Mouse (Mus musculus): ENCODE measurements around the gene Pfkfb2.

DNA sequence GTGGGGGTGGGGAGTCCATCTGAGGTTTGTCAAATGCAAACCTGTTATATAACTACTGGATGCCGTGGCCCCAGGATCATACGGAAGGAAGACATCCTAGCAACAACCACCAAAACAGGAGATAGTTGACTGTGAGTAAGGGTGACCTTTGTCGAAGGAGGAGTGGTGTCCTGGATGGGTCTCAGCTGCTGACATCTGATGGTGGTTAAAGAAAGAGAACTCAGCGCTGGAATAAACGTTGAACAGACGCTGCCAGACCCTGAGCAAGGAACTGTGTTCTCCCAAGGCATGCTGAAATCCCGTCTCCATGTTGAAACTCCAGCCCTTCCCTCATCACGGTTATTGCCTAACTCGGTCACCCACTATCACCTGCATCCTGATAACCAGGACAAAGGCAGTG, 30.6 kb upstream of the Pfkfb2 start:
- TF ChIP-seq CTCF (IDR thresholded peaks at IDR 0.05; ENCODE audit: extremely low read depth, insufficient read length, insufficient replicate concordance, low read depth, low read length) (no peak), POLR2A (IDR thresholded peaks at IDR 0.05; ENCODE audit: low read depth, low read length) (no peak)

Measured in small intestine, adult 2 months (tissue).